Mouse (Mus musculus) adrenal gland, postnatal 14 days (tissue): ENCODE measurements around the gene Brd4. TPM values are rescaled to one million over a fixed set of nuclear protein-coding genes. Genes with fewer than 3 reads are reported as not detected.

Experiments
- DNase-seq: peaks from one replicate; pipeline ENCODE4 v3.0.0; 2021; ENCODE audit warnings: mixed read lengths
- long read RNA-seq, 2 experiments: library from polyadenylated mRNA; stranded (forward); transcript quantifications; one replicate each; pipeline ENCODE4 v2.0.0; 2021
- total RNA-seq: library from RNA; stranded (reverse); gene quantifications from 2 replicates; pipeline ENCODE4 v1.2.3, GENCODE M21; 2021

Gene Brd4
- total RNA-seq, result 110 and 118 TPM in 2 replicates
- long read RNA-seq, experiment 1, partial matches to known transcripts, result 7 of 10 reads
- long read RNA-seq, experiment 1, other reads (novel, unspliced or antisense), result 3 of 10 reads
- long read RNA-seq, experiment 2, partial matches to known transcripts, result 6 of 16 reads
- long read RNA-seq, experiment 2, other reads (novel, unspliced or antisense), result 10 of 16 reads

GRCm38 (mm10) chr17:32284262-32285137 is at the start of gene Brd4:
Gene Brd4, minus strand, starts transcription at chr17:32284722.
- DNase-seq, result peak; percentile 95

- no peak for DNase-seq
Measured at GRCm38 (mm10) chr17:32333675-32334303, 49.3 kb upstream of the Brd4 start.

DNA sequence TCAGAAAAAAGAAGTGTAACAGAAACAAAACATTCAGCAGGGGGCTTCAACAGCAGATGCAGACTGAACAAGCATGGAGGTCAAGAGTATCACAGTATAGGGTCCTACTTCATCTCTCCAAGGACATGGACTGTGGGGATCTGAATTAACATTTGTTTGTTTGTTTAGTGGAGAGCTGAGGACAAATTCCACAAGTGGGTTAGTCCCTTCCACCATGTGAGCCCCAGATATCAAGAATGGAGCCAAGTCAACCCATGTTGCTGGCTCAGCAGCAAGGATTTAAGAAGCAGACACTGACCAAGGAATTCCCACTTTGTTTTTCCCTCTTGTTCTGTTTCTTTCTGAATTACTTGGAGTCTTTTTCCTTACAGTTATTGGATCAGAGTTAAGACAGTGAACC is 43.0 kb upstream of the Brd4 start:
- no peak for DNase-seq

DNA sequence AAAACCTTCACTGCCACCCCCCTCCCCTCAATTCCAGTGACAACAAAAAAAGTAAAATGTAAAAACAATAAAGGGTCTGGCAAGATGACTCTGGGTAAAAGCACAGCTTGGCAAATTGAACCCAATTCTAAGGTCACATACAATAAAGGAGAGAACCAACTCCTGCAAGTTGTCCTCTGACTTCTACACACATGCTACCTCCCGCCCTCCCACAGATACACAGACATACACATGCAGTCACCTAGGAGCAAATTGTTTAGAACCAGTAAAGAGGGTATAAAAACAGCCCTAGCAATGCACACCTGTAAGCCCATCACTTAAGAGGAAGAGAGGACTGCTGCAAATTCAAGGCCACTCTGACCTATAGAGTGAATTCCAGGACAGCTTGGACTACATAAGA is 38.3 kb upstream of the Brd4 start:
- no peak for DNase-seq

GRCm38 (mm10) chr17:32321836-32322235 is 37.3 kb upstream of the Brd4 start:
- DNase-seq, result no peak

GRCm38 (mm10) chr17:32321390-32321734 is 36.8 kb upstream of the Brd4 start:
- DNase-seq, result no peak

- DNase-seq, result peak; percentile 98
Measured at GRCm38 (mm10) chr17:32320597-32321389, 36.3 kb upstream of the Brd4 start, which contains the start of gene Akap8. Gene Akap8, minus strand, starts transcription at chr17:32321238.

- peak; percentile 27 for DNase-seq
Measured at GRCm38 (mm10) chr17:32319950-32320349, 35.4 kb upstream of the Brd4 start.

- DNase-seq, result no peak
Measured at GRCm38 (mm10) chr17:32317708-32318107, 33.2 kb upstream of the Brd4 start.

- no peak for DNase-seq
Measured at GRCm38 (mm10) chr17:32317032-32317431, 32.5 kb upstream of the Brd4 start.

DNA sequence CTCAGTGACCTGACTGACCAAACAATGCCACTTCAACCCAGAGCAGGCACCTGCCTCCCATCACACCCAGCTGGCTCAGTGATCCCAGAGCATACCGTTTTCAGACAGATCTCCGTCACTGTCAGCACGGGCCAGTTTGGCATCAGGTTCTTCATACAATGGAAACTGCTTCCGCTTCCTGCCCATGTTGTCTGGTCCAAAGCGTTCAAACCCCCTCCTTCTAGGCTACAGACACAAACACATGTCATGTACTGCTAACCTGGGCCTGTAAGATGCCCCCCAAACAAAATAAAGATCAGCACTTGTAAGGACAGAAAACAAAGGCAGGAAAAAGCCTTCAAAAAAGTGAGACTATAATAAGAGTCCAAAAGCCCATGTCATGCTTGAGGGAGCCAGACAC is 31.0 kb upstream of the Brd4 start:
- DNase-seq, result no peak

DNA sequence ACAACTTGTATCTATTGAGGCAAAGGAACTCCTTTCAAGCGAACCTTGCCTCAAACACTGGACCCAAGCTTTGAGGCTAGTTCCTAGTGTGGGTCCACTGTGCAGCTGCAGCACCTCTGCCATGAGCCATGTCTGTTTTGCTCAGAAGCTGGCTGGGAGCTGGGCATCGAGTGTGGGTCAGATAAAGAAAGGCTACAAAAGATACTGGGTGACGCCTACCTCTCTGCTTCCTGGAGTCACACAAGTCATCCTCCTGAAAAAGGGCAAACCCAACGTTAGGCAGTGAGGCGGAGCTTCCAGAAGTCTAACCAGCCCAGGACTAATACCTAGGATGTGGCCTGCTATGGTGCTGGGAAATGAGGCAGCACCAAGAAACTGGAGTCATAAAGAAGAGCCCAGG is 29.4 kb upstream of the Brd4 start:
- no peak for DNase-seq

DNA sequence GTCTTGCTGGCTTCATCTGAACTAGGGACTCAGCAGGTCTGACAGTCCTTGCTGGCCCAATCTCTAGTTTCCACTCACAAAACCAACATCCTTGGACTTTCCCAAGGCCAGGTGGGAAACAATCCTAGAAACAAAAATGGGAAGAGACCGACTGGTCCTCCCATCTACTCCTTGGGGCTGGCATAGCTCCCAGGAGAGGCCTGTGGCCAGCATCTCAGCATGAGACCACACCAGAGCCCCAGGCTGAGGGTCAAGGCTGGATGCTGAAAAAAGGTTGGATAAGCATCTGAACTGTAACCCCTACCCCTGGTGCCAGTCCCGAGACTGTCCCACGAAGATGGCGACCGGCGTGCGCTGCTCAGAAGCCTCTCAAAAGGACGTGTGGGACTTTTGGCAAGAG is 28.3 kb upstream of the Brd4 start:
- DNase-seq, result no peak

- DNase-seq, result no peak
Measured at GRCm38 (mm10) chr17:32307963-32308362, 23.4 kb upstream of the Brd4 start.

- no peak for DNase-seq
Measured at GRCm38 (mm10) chr17:32298125-32298524, 13.6 kb upstream of the Brd4 start.

- no peak for DNase-seq
Measured at GRCm38 (mm10) chr17:32295901-32296300, 11.4 kb upstream of the Brd4 start.

- no peak for DNase-seq
Measured at GRCm38 (mm10) chr17:32295160-32295559, 10.6 kb upstream of the Brd4 start.

GRCm38 (mm10) chr17:32285138-32285670 is 682 bp upstream of the Brd4 start:
- no peak for DNase-seq

- peak; percentile 80 for DNase-seq
Measured at GRCm38 (mm10) chr17:32283771-32284221, 726 bp downstream of the Brd4 start.

DNA sequence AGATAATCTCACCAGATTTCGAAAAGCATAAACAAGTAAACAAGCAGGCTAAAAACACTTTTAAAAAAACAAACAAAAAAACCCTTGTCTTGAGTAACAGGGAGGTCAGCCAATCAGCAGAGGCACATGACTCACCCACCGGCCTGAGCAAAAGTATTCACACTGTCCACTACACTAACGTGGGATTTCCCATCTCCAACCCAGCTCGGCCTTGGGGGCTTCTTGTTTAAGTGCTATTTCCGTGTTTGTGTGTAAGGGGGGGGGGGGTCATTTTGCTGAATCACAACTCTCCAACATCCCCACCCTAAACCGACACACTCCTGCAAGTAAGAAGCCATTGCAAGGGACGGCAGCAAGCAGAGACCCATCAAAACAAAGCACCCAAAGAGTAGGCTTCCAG is 1.2 kb downstream of the Brd4 start:
- DNase-seq, result peak; percentile 77

- no peak for DNase-seq
Measured at GRCm38 (mm10) chr17:32281611-32282310, 2.8 kb downstream of the Brd4 start.
